Mouse (Mus musculus) G1E (cell line): ENCODE measurements at regions not wholly inside any gene's neighbourhood (a gene's known extent, or its start where the extent isn't known, plus 50 kb on each side); places are given as distances from the start of the nearest gene placed in this dataset.

Experiments used
- ATAC-seq: 2 replicates; pipeline ENCODE4 v1.8.0; 2016; ENCODE audit warnings: mild to moderate bottlenecking; ENCODE audit not compliant: insufficient number of reproducible peaks, poor library complexity, low FRiP score, severe bottlenecking; ENCODE audit errors: extremely low read depth
- DNase-seq: peaks from one replicate; pipeline ENCODE4 v3.0.0; 2012; ENCODE audit warnings: low spot score
- H3K27me3 ChIP-seq: 2 replicates; pipeline ENCODE4 v1.6.1; 2012; ENCODE audit warnings: mild to moderate bottlenecking, low read length, inconsistent platforms; ENCODE audit not compliant: insufficient read depth
- H3K36me3 ChIP-seq: replicated peaks from 2 replicates; pipeline ENCODE3; 2012; ENCODE audit warnings: mild to moderate bottlenecking, inconsistent platforms
- H3K4me1 ChIP-seq: 2 replicates; pipeline ENCODE4 v1.6.1; 2012; ENCODE audit warnings: low read depth, low read length, inconsistent platforms, mixed read lengths; ENCODE audit not compliant: insufficient read depth
- H3K4me3 ChIP-seq: 2 replicates; pipeline ENCODE4 v1.5.1; 2012; ENCODE audit warnings: low read depth, mild to moderate bottlenecking, inconsistent platforms, low read length, moderate library complexity, mixed read lengths
- H3K9me3 ChIP-seq: replicated peaks from 2 replicates; pipeline ENCODE4 v1.6.1; 2012; ENCODE audit warnings: inconsistent platforms
- CTCF ChIP-seq: IDR thresholded peaks from 2 replicates; pipeline ENCODE4 v1.5.1; 2012; ENCODE audit warnings: low read depth, low read length, inconsistent platforms, mixed read lengths
- GATA1 ChIP-seq: IDR thresholded peaks from 2 replicates; pipeline ENCODE4 v1.6.1; 2012; ENCODE audit warnings: borderline replicate concordance, low read length, inconsistent platforms, mixed read lengths
- GATA2 ChIP-seq: IDR thresholded peaks from 2 replicates; pipeline ENCODE4 v1.6.1; 2012; ENCODE audit warnings: low read depth, low read length, inconsistent platforms, borderline replicate concordance
- POLR2AphosphoS5 ChIP-seq: IDR thresholded peaks from 2 replicates; pipeline ENCODE4 v1.6.1; 2012; ENCODE audit warnings: low read depth, low read length, inconsistent platforms; ENCODE audit not compliant: insufficient replicate concordance
- TAL1 ChIP-seq: conservative IDR thresholded peaks from 2 replicates; pipeline ENCODE4 v1.6.1; 2012; ENCODE audit warnings: low read depth, low read length, inconsistent platforms, mixed read lengths

DNA sequence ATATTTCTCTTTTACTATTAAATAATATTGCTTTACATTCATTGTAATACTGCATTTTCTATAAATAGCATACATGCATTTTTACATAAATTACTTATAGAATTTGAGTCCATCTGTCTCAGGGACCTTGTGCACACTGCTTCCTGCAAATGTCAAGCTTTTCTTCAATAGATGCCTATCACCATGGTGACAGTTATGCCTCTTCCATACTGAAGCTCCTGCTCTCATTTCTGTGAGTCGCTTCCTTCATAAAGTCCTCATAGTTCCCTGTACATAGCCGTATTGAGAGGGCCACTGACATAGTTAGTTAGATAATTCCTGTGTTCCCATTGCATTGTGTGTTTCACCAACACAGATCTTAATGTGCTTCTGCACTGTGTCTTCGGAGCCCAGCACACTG lies 244.7 kb downstream of the Fam49a start:
- ATAC-seq (no peak), DNase-seq (no peak)
- Histone ChIP-seq H3K27me3 (no peaks in the 10 kb centered on the region), H3K4me3 (no peak overlapping the region), H3K9me3 (no peaks in the 10 kb centered on the region; the same call in 1 of the 2 replicates), H3K36me3 (no peaks in the 10 kb centered on the region), H3K4me1 (no peaks in the 10 kb centered on the region)
- TF ChIP-seq TAL1 (no peak), GATA2 (no peak), GATA1 (no peak)

DNA sequence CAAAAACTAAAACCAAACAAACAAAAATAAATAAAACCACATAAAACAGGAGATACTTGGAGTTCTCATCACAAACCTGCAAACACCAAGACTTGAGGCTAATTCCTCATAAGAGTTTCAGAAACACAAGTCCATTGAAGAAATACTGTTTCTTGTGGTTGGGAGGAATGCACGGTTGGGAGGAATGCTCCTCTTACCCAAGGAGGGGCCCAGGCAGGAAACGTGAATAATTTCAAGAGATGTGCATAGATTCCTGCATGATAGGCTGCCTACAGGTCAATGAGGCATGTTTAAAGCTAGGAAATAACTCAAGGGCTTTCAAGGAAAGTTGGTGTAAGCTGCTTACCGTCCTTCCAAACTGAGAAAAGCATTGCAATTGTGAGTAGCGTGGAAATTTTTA lies 243.7 kb downstream of the Fam49a start:
- ATAC-seq (no peak), DNase-seq (no peak)
- Histone ChIP-seq H3K4me3 (no peak overlapping the region), H3K4me1 (no peaks in the 10 kb centered on the region), H3K36me3 (no peaks in the 10 kb centered on the region), H3K27me3 (no peaks in the 10 kb centered on the region), H3K9me3 (no peaks in the 10 kb centered on the region; the same call in 1 of the 2 replicates)
- TF ChIP-seq TAL1: no peak
- TF ChIP-seq CTCF: no peak
- no peak for TF ChIP-seq GATA2
- TF ChIP-seq GATA1: no peak
- TF ChIP-seq POLR2AphosphoS5: no peak

DNA sequence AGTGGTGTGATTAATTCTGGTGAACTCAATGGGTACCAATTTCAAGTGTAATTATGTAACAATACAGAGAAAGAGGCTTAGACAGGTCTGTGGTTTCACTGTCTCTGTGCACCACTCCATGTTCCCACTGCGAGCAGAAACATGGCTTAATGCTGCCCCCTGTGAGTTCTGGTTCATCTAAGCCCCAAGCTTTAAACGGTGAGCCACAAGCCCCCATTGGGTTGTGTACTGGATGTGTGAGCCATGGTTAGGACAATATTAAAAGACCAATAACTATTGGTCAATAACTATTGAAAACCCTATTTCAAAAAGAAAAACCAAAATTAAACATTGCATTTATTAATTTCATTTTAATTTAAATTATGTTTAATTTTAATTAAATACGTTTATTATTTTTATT lies 238.0 kb downstream of the Fam49a start:
- ATAC-seq (no peak), DNase-seq (no peak)
- Histone ChIP-seq H3K4me3 (no peak overlapping the region), H3K36me3 (no peaks in the 10 kb centered on the region), H3K27me3 (no peaks in the 10 kb centered on the region), H3K4me1 (no peaks in the 10 kb centered on the region), H3K9me3 (no peaks in the 10 kb centered on the region; the same call in 1 of the 2 replicates)
- TF ChIP-seq GATA2 (no peak), POLR2AphosphoS5 (no peak), TAL1 (no peak), CTCF (no peak), GATA1 (no peak)

DNA sequence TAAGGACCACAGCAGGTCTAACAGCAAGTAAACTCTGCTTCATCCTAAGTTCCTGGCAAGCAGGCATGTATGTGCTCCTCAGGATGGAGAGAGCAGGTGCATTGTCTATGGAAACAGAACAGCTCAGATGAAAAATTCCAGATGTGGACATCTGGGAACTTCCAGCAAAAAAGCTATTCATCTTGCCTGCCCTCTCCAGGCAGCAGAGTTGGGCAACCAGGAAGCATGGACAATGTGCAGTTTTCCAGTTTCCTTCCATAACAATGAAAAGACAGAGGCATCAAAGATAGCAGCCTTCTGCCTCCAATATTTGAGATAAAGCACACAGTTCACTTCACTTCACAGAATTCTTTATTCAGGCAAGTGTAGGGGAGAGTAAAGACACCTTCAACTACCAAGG lies 236.7 kb downstream of the Fam49a start:
- Histone ChIP-seq H3K9me3 (no peaks in the 10 kb centered on the region; the same call in 1 of the 2 replicates), H3K4me1 (no peaks in the 10 kb centered on the region), H3K4me3 (no peak overlapping the region), H3K27me3 (no peaks in the 10 kb centered on the region), H3K36me3 (no peaks in the 10 kb centered on the region)
- TF ChIP-seq POLR2AphosphoS5 (no peak), GATA2 (no peak), TAL1 (no peak), GATA1 (no peak), CTCF (no peak)
- no peak for DNase-seq
- ATAC-seq: no peak

DNA sequence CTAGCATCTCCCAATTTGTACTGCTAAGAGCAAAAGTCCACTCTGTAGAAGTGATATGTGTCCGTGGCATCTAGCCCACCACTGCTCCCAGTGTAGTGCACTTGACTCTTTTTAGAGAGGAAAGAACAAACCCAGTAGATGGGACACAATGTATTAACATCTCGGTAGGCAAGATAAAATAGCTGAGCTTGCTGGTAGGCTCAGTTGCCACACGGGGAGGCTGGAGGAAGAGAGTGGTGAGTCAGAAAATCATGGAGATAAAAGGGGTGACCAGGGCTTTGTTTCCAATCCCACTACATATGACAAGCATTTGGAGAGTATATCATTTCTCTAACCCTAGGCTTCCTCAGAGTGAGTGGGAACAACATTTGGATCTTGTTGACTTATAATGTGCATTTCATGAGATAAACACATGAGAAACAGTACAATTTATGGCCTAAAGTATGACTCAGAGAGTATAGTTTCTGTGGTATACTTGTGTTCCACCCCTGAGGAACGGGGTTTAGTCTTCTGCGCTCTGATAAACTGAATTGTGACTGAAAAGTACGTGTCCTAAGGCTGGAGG lies 235.4 kb downstream of the Fam49a start:
- Histone ChIP-seq H3K27me3 (no peaks in the 10 kb centered on the region), H3K4me3 (no peak overlapping the region), H3K9me3 (no peaks in the 10 kb centered on the region; the same call in 1 of the 2 replicates), H3K4me1 (no peaks in the 10 kb centered on the region), H3K36me3 (no peaks in the 10 kb centered on the region)
- DNase-seq: no peak
- no peak for TF ChIP-seq TAL1
- TF ChIP-seq POLR2AphosphoS5: no peak
- no peak for TF ChIP-seq CTCF
- TF ChIP-seq GATA1: no peak
- TF ChIP-seq GATA2: no peak
- ATAC-seq: no peak

DNA sequence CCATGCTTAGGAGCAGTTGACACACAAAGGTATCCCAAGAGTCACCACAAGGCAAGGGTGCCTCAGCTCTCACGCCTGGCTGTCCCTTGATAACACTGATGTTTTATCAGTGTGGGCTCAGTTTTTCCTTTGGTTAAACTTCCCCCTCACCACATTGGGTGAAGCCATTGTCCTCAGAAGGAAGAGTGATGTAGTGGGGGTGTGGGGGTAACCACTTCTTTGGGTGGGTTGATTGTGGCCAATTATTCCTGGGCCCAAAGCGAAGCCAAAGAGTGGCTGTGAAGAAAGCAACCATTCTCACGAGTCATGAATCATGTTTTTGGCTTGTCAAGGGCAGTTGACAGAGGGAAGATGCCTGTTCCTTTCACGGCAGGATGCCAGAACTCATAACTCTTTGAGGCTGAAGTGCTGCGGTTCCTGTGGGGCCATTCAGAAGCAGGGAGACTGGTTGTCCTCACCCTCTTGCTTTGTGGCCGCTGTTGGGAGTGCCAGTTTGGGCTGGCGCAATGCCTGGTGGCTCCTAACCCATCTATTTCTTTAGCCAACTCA lies 234.7 kb downstream of the Fam49a start:
- ATAC-seq (no peak), DNase-seq (no peak)
- Histone ChIP-seq H3K36me3 (no peaks in the 10 kb centered on the region), H3K9me3 (no peaks in the 10 kb centered on the region; the same call in 1 of the 2 replicates), H3K4me1 (no peaks in the 10 kb centered on the region), H3K4me3 (no peak overlapping the region), H3K27me3 (no peaks in the 10 kb centered on the region)
- TF ChIP-seq GATA1 (no peak), POLR2AphosphoS5 (no peak), CTCF (no peak)

DNA sequence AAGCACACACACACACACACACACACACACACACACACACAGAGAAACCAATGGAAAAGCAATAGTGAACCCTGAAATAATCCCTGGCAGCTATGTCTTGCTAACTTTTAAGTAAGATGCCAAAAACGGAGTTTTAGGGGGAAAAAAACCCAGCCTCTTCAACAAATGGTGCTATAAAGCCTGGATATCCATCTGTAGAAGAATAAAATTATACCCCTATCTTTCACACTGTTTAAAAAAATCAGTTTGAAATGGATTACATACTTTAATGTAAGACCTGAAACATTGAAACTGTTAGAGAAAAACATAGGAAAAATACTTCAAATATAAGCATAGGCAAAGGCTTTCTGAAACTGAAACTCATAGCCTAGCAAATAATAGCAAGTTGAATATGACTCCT lies 228.2 kb downstream of the Fam49a start:
- Histone ChIP-seq H3K9me3 (no peaks in the 10 kb centered on the region; the same call in 1 of the 2 replicates), H3K4me1 (no peaks in the 10 kb centered on the region)
- no peak for ATAC-seq

More for the DNA sequence above, 228.2 kb downstream of the Fam49a start:
- no peaks in the 10 kb centered on the region for H3K36me3 ChIP-seq
- H3K4me3 ChIP-seq: no peak overlapping the region
- no peaks in the 10 kb centered on the region for H3K27me3 ChIP-seq
- no peak for TF ChIP-seq GATA1
- no peak for TF ChIP-seq GATA2
- TF ChIP-seq CTCF: no peak
- no peak for TF ChIP-seq TAL1
- TF ChIP-seq POLR2AphosphoS5: no peak
- no peak for DNase-seq
